Mouse (Mus musculus): ENCODE results near the gene Xpot.

DNA sequence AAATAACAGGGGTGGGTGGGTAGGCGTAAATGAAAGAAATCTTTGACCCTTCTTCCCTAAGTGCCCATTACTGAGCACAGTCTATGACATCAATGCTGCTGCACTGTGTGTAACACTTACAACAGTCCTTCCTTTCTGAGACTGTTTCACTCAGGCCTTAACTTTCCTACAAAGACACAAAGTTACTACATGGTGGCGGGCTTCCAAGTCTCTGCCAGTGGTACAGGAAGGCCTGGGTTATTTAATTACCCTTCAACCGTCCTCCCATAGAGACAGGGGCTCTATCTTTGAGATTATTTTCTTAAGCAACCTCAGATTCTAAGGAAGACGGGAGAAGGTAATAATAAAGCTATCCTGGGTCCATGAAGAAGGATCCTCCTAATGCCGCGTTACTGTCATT lies 13.7 kb downstream of the Xpot start:
- TF ChIP-seq CTCF (IDR thresholded peaks at IDR 0.05; ENCODE audit: low read depth), result no peak
- no peak for TF ChIP-seq EP300 (optimal IDR thresholded peaks at IDR 0.05)
